ENCODE assay signal across 8 mouse cellular contexts in the genomic region with DNA sequence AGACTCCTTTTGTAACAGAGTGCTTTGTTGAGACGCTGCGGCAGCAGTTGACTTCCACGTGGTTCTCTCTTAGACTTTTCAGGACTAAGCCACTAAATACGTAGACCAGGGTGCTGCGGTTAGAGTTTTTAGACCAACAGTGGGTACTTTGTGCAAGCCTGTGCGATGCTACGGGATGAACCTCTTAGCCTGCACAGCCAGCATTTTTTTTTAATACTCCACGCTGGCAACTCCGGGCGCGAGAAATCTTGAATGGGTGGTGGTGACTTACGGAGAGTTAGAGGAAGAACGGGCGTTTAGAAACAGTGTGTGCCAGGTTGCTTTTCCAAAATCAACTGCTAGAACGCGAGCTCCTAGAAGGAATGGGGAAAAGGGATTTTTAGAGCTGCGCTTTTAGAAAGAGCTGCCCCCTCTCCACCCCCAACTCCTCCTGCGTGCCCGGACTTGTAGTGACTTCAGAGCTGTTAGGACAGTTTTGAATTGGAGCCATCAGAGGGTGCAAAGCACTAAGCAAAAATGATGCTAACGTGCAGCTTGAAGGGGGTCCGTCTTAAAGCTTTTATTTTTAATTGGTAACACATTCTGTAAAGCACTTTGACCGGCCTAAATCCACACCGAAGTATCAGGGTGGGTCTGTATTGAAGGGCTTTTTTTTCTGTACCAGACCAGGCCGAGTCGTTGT. TPM values are rescaled to one million over a fixed set of nuclear protein-coding genes. Genes with fewer than 3 reads are reported as not detected.
DNase-seq lines count a peak whose midpoint lies in the region; ATAC-seq lines count a peak whose summit lies in the region.

No protein-coding gene starts in this region.

- DNase-seq in ovary, postnatal 36 days (ENCODE audit: low spot score), result peak; percentile 19
- no peak for DNase-seq in ovary, postnatal 10 days (ENCODE audit: low spot score)
- peak; percentile 37 for DNase-seq in adrenal gland, postnatal 14 days
- DNase-seq in kidney, adult 9 months, result peak; percentile 14
- DNase-seq in urinary bladder, postnatal 14 days (ENCODE audit: low spot score), result peak; percentile 26
- no peak for DNase-seq in cerebellum, adult 18-20 months

- H3K4me3 ChIP-seq in forebrain, embryonic 15.5 days, result peak overlapping the region; percentile 51
- peak overlapping the region; percentile 37 for H3K4me3 ChIP-seq in macrophage (ENCODE audit: inconsistent target)

- H3K4me2 ChIP-seq in forebrain, embryonic 15.5 days (replicated peaks), result peak overlapping the region; percentile 92

- peak; percentile 46; the same call in 1 of the 2 replicates for ATAC-seq in forebrain, embryonic 15.5 days (replicated peaks)

- peak overlapping the region; percentile 61 for H3K27ac ChIP-seq in forebrain, embryonic 15.5 days (replicated peaks)
- no peak overlapping the region for H3K27ac ChIP-seq in macrophage

- H3K79me2 ChIP-seq in macrophage (ENCODE audit: inconsistent target), result no peaks in the 10 kb centered on the region

- H3K27me3 ChIP-seq in forebrain, embryonic 15.5 days, result peaks cover 10% of the 10 kb centered on the region; the same call in 1 of the 2 replicates

- no peaks in the 10 kb centered on the region for H3K36me3 ChIP-seq in forebrain, embryonic 15.5 days
- no peaks in the 10 kb centered on the region for H3K36me3 ChIP-seq in macrophage (ENCODE audit: inconsistent target)

- WGBS in forebrain, embryonic 15.5 days, result under 1% methylated on average over 25 of the region's 25 CpGs
- WGBS in macrophage (ENCODE audit: missing documents), result under 1% methylated on average over 25 of the region's 25 CpGs

- H3K9me3 ChIP-seq in forebrain, embryonic 15.5 days, result no peaks in the 10 kb centered on the region

- peaks cover 29% of the 10 kb centered on the region for H3K4me1 ChIP-seq in forebrain, embryonic 15.5 days

- peak overlapping the region; percentile 55 for H3K9ac ChIP-seq in forebrain, embryonic 15.5 days (replicated peaks)

RNA-seq across cellular contexts. Expression of a gene that starts 1.0 kb away (rescaled TPM):
- total RNA-seq in adrenal gland, postnatal 14 days (2021), result 168 and 205 TPM in 2 replicates
- 71.5 and 77.7 TPM in 2 replicates for polyA plus RNA-seq in forebrain, embryonic 15.5 days (2015; fragmentation: Nextera tagmentation; extraction: Ambion mirVana)
- total RNA-seq in macrophage (2018; cell fraction: chromatin; rRNA removed), result 10 to 100 TPM in 10 of 26 experiments, 1 to 10 TPM in 10, under 1 TPM in 6; 0.29 to 58.6 (median 5.6) TPM
- 10 to 100 TPM in 5 of 26 experiments, 1 to 10 TPM in 20, under 1 TPM in 1; 0.86 to 64.2 (median 2.6) TPM for total RNA-seq in macrophage (2018; cell fraction: cytosol; rRNA removed)
- 10 to 100 TPM in 12 of 26 experiments, 1 to 10 TPM in 14; 1.0 to 65.9 (median 7.7) TPM for total RNA-seq in macrophage (2018; cell fraction: nucleus; rRNA removed)
- polyA plus RNA-seq in macrophage (2018), result 0.75 to 8.9 TPM (median 1.1 TPM) in 3 replicates

Comparison
In these comparisons a context has a peak if more than half of its experiments do, and no peak if none do; other contexts are left out.
1. DNase-seq: peak in ovary, postnatal 36 days (single experiment), adrenal gland, postnatal 14 days (single experiment), kidney, adult 9 months (single experiment) and urinary bladder, postnatal 14 days (single experiment); none in ovary, postnatal 10 days (single experiment) and cerebellum, adult 18-20 months (0 of 2).